Mouse (Mus musculus): ENCODE results near the gene Pacs2. TPM values are rescaled to one million over a fixed set of nuclear protein-coding genes. Genes with fewer than 3 reads are reported as not detected.

Gene Pacs2
- total RNA-seq, 2 experiments from 2014 or later = 34.7 to 38.5 TPM

GRCm38 (mm10) chr12:113012443-113012842 lies 1.9 kb upstream of the Pacs2 start:
- no peak for DNase-seq

- DNase-seq = peak; percentile 40
Measured at GRCm38 (mm10) chr12:113013021-113013491, 1.3 kb upstream of the Pacs2 start.

- peak; percentile 39 for DNase-seq
Measured at GRCm38 (mm10) chr12:113014561-113015556, 551 bp downstream of the Pacs2 start.

- no peak for DNase-seq
Measured at GRCm38 (mm10) chr12:113015956-113016355, 1.6 kb downstream of the Pacs2 start.

- no peak for DNase-seq
Measured at GRCm38 (mm10) chr12:113016976-113017375, 2.7 kb downstream of the Pacs2 start.

GRCm38 (mm10) chr12:113017429-113017984 lies 3.2 kb downstream of the Pacs2 start:
- DNase-seq = no peak

GRCm38 (mm10) chr12:113018763-113019162 lies 4.5 kb downstream of the Pacs2 start:
- DNase-seq = no peak

- DNase-seq = no peak
Measured at GRCm38 (mm10) chr12:113021488-113021887, 7.2 kb downstream of the Pacs2 start.

- no peak for DNase-seq
Measured at GRCm38 (mm10) chr12:113023082-113023481, 8.8 kb downstream of the Pacs2 start.

GRCm38 (mm10) chr12:113026557-113026956 lies 12.2 kb downstream of the Pacs2 start:
- DNase-seq = no peak

GRCm38 (mm10) chr12:113027495-113027894 lies 13.2 kb downstream of the Pacs2 start:
- DNase-seq = no peak

- DNase-seq = no peak
Measured at GRCm38 (mm10) chr12:113028067-113028466, 13.8 kb downstream of the Pacs2 start.

GRCm38 (mm10) chr12:113028898-113029297 lies 14.6 kb downstream of the Pacs2 start:
- DNase-seq = peak; percentile 54

GRCm38 (mm10) chr12:113030046-113030445 lies 15.7 kb downstream of the Pacs2 start:
- no peak for DNase-seq

GRCm38 (mm10) chr12:113030993-113031392 lies 16.7 kb downstream of the Pacs2 start:
- no peak for DNase-seq

GRCm38 (mm10) chr12:113031441-113031840 lies 17.1 kb downstream of the Pacs2 start:
- no peak for DNase-seq

- no peak for DNase-seq
Measured at GRCm38 (mm10) chr12:113032296-113033250, 18.3 kb downstream of the Pacs2 start.

- no peak for DNase-seq
Measured at GRCm38 (mm10) chr12:113035093-113035492, 20.8 kb downstream of the Pacs2 start.

GRCm38 (mm10) chr12:113036996-113037395 lies 22.7 kb downstream of the Pacs2 start:
- no peak for DNase-seq

GRCm38 (mm10) chr12:113038414-113038813 lies 24.1 kb downstream of the Pacs2 start:
- DNase-seq = no peak

GRCm38 (mm10) chr12:113041481-113042439 lies 27.5 kb downstream of the Pacs2 start:
- peak; percentile 48 for DNase-seq

Measured in gastrocnemius, postnatal 25 days (tissue).